Mouse (Mus musculus) B cell, adult 2 months (primary cell): Measurements from ENCODE around the gene Pnliprp2.

ENCODE experiments used
- DNase-seq, 2 experiments: peaks; one replicate each; pipeline ENCODE4 v3.0.0; 2022

Gene Pnliprp2

GRCm38 (mm10) chr19:58805191-58805779, 45.8 kb downstream of the Pnliprp2 start:
- no peak for DNase-seq

- DNase-seq = peak; percentile 69 to 70
These were observed 46.8 kb downstream of the Pnliprp2 start for GRCm38 (mm10) chr19:58806364-58806763.

- no peak for DNase-seq
These were observed 49.3 kb downstream of the Pnliprp2 start for GRCm38 (mm10) chr19:58808864-58809263.

GRCm38 (mm10) chr19:58810536-58810935, 51.0 kb downstream of the Pnliprp2 start:
- no peak for DNase-seq

- DNase-seq = no peak
These were observed 55.8 kb downstream of the Pnliprp2 start for GRCm38 (mm10) chr19:58815179-58815922.

- no peak for DNase-seq
These were observed 57.0 kb downstream of the Pnliprp2 start for GRCm38 (mm10) chr19:58816453-58817041.

GRCm38 (mm10) chr19:58817398-58817797, 57.9 kb downstream of the Pnliprp2 start:
- DNase-seq = no peak

GRCm38 (mm10) chr19:58818571-58819415, 59.3 kb downstream of the Pnliprp2 start:
- DNase-seq = peak; percentile 19 to 27

- DNase-seq = no peak
These were observed 63.1 kb downstream of the Pnliprp2 start for GRCm38 (mm10) chr19:58822454-58823200.

GRCm38 (mm10) chr19:58823301-58823700, 63.8 kb downstream of the Pnliprp2 start:
- DNase-seq = no peak

- no peak for DNase-seq
These were observed 64.8 kb downstream of the Pnliprp2 start for GRCm38 (mm10) chr19:58824316-58824715.
